Mouse (Mus musculus): Measurements from ENCODE around the gene Bcl2l13. TPM values are rescaled to one million over a fixed set of nuclear protein-coding genes. Genes with fewer than 3 reads are reported as not detected.

The Bcl2l13 gene
- total and polyA plus RNA-seq, 2 experiments from 2014 or later: 30.9 to 32.4 TPM

DNA sequence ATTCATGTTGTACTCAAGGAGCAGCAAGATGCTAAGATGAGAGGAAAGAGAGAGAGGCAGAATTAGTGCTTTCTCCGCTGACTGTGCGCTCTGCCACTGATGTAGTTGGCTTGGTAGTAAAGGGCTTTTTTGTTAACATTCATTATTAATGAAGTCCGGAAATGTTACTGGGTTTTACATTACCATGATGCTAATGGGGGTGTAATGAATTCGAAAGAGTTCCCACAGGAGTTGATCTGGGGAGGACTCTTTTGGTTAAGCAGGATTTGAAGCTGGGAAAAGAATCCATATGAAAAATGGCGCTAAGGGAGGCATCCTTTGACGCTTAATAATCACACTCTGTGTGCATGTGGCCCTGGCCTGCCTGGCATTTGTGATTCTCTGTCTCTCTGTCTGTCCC, 48.4 kb downstream of the Bcl2l13 start:
- no peak overlapping the region for H3K4me2 ChIP-seq (ENCODE audit: low read depth, low read length)
- no peak overlapping the region for H3K9ac ChIP-seq (replicated peaks; ENCODE audit: low read depth, low read length)
- no peaks in the 10 kb centered on the region for H3K27me3 ChIP-seq (ENCODE audit: control insufficient read depth, insufficient read depth, low read length)
- ATAC-seq (ENCODE audit: insufficient read depth, low read depth) (no peak), DNase-seq (ENCODE audit: low spot score) (no peak)
- WGBS: 94% methylated on average over 6 of the region's 6 CpGs
- H3K27ac ChIP-seq (ENCODE audit: low read depth): no peak overlapping the region
- H3K4me3 ChIP-seq (ENCODE audit: low read depth, low read length): no peak overlapping the region
- H3K9me3 ChIP-seq (replicated peaks; ENCODE audit: control insufficient read depth, low read length): no peaks in the 10 kb centered on the region
- H3K4me1 ChIP-seq (ENCODE audit: control insufficient read depth, insufficient read depth): 0 out of 2 replicates have a peak, but pooled peaks cover 3% of the 10 kb centered on the region
- peaks cover 70% of the 10 kb centered on the region for H3K36me3 ChIP-seq (replicated peaks; ENCODE audit: control insufficient read depth, insufficient read depth, low read length)
- TF ChIP-seq EP300 (IDR thresholded peaks at IDR 0.05; ENCODE audit: low read depth): no peak
- TF ChIP-seq CTCF (IDR thresholded peaks at IDR 0.05; ENCODE audit: low read depth): no peak

GRCm38 (mm10) chr6:120886696-120887095, 50.7 kb downstream of the Bcl2l13 start:
- Histone ChIP-seq H3K27me3 (ENCODE audit: control insufficient read depth, insufficient read depth, low read length) (no peaks in the 10 kb centered on the region), H3K9me3 (replicated peaks; ENCODE audit: control insufficient read depth, low read length) (no peaks in the 10 kb centered on the region), H3K4me3 (ENCODE audit: low read depth, low read length) (no peak overlapping the region), H3K9ac (replicated peaks; ENCODE audit: low read depth, low read length) (no peak overlapping the region), H3K27ac (ENCODE audit: low read depth) (no peak overlapping the region), H3K4me1 (ENCODE audit: control insufficient read depth, insufficient read depth) (0 out of 2 replicates have a peak, but pooled peaks cover 7% of the 10 kb centered on the region), H3K36me3 (replicated peaks; ENCODE audit: control insufficient read depth, insufficient read depth, low read length) (peaks cover 60% of the 10 kb centered on the region), H3K4me2 (ENCODE audit: low read depth, low read length) (no peak overlapping the region)
- ATAC-seq (ENCODE audit: insufficient read depth, low read depth) (no peak), DNase-seq (ENCODE audit: low spot score) (no peak)
- TF ChIP-seq EP300 (IDR thresholded peaks at IDR 0.05; ENCODE audit: low read depth) (no peak), CTCF (IDR thresholded peaks at IDR 0.05; ENCODE audit: low read depth) (no peak)
- WGBS: 84% methylated on average over 17 of the region's 17 CpGs

DNA sequence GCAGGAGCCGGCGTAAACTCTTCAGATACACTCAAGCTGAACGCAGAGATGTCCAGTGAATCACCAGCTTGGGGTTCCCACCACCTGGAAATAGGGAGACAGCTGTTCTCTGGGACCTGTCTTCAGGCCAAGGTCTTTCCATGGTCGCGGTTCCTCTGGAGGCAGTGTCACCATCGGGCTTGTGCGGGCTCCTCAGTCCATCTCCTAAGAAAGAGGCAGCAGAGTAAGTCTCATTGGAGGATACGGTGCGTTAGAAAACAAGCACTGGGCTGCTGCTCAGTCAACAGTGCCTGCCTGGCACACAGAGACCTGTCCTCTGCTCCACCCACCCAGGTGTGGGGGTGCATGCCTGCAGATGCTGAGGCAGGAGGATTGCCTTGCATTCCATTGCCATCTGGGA, 58.1 kb downstream of the Bcl2l13 start:
- Histone ChIP-seq H3K36me3 (replicated peaks; ENCODE audit: control insufficient read depth, insufficient read depth, low read length) (peaks cover 10% of the 10 kb centered on the region; the same call in 1 of the 2 replicates), H3K9me3 (replicated peaks; ENCODE audit: control insufficient read depth, low read length) (no peaks in the 10 kb centered on the region), H3K4me3 (ENCODE audit: low read depth, low read length) (no peak overlapping the region), H3K27ac (ENCODE audit: low read depth) (no peak overlapping the region), H3K27me3 (ENCODE audit: control insufficient read depth, insufficient read depth, low read length) (no peaks in the 10 kb centered on the region), H3K4me2 (ENCODE audit: low read depth, low read length) (no peak overlapping the region), H3K4me1 (ENCODE audit: control insufficient read depth, insufficient read depth) (0 out of 2 replicates have a peak, but pooled peaks cover 7% of the 10 kb centered on the region), H3K9ac (replicated peaks; ENCODE audit: low read depth, low read length) (no peak overlapping the region)
- WGBS: 88% methylated on average over 9 of the region's 9 CpGs
- ATAC-seq (ENCODE audit: insufficient read depth, low read depth) (no peak), DNase-seq (ENCODE audit: low spot score) (no peak)
- TF ChIP-seq CTCF (IDR thresholded peaks at IDR 0.05; ENCODE audit: low read depth) (no peak), EP300 (IDR thresholded peaks at IDR 0.05; ENCODE audit: low read depth) (no peak)

- no peak overlapping the region for H3K4me3 ChIP-seq (ENCODE audit: low read depth, low read length)
- H3K36me3 ChIP-seq (replicated peaks; ENCODE audit: control insufficient read depth, insufficient read depth, low read length): peaks cover 6% of the 10 kb centered on the region; the same call in 1 of the 2 replicates
- no peak overlapping the region for H3K4me2 ChIP-seq (ENCODE audit: low read depth, low read length)
- TF ChIP-seq EP300 (IDR thresholded peaks at IDR 0.05; ENCODE audit: low read depth): no peak
- TF ChIP-seq CTCF (IDR thresholded peaks at IDR 0.05; ENCODE audit: low read depth): no peak
- ATAC-seq (ENCODE audit: insufficient read depth, low read depth) (no peak), DNase-seq (ENCODE audit: low spot score) (no peak)
- H3K27ac ChIP-seq (ENCODE audit: low read depth): no peak overlapping the region
- WGBS: 84% methylated on average over 9 of the region's 9 CpGs
- H3K9me3 ChIP-seq (replicated peaks; ENCODE audit: control insufficient read depth, low read length): no peaks in the 10 kb centered on the region
- no peaks in the 10 kb centered on the region for H3K27me3 ChIP-seq (ENCODE audit: control insufficient read depth, insufficient read depth, low read length)
- H3K9ac ChIP-seq (replicated peaks; ENCODE audit: low read depth, low read length): no peak overlapping the region
- 0 out of 2 replicates have a peak, but pooled peaks cover 7% of the 10 kb centered on the region for H3K4me1 ChIP-seq (ENCODE audit: control insufficient read depth, insufficient read depth)
These were observed 58.5 kb downstream of the Bcl2l13 start for GRCm38 (mm10) chr6:120894524-120894923.

- Histone ChIP-seq H3K4me3 (ENCODE audit: low read depth, low read length) (no peak overlapping the region), H3K36me3 (replicated peaks; ENCODE audit: control insufficient read depth, insufficient read depth, low read length) (no peaks in the 10 kb centered on the region; the same call in 1 of the 2 replicates), H3K27me3 (ENCODE audit: control insufficient read depth, insufficient read depth, low read length) (no peaks in the 10 kb centered on the region), H3K4me1 (ENCODE audit: control insufficient read depth, insufficient read depth) (no peaks in the 10 kb centered on the region), H3K9ac (replicated peaks; ENCODE audit: low read depth, low read length) (no peak overlapping the region), H3K27ac (ENCODE audit: low read depth) (no peak overlapping the region), H3K9me3 (replicated peaks; ENCODE audit: control insufficient read depth, low read length) (no peaks in the 10 kb centered on the region), H3K4me2 (ENCODE audit: low read depth, low read length) (no peak overlapping the region)
- WGBS: 70% methylated on average over 6 of the region's 6 CpGs
- peak; percentile 57 for DNase-seq (ENCODE audit: low spot score)
- ATAC-seq (ENCODE audit: insufficient read depth, low read depth): peak; percentile 71; the same call in 1 of the 2 replicates
- TF ChIP-seq CTCF (IDR thresholded peaks at IDR 0.05; ENCODE audit: low read depth): peak; percentile 90
- TF ChIP-seq EP300 (IDR thresholded peaks at IDR 0.05; ENCODE audit: low read depth): no peak
These were observed 62.3 kb downstream of the Bcl2l13 start for GRCm38 (mm10) chr6:120898188-120898833.
